Mouse (Mus musculus): ENCODE results near the gene 1700008O03Rik. TPM values are rescaled to one million over a fixed set of nuclear protein-coding genes. Genes with fewer than 3 reads are reported as not detected.
A peak's percentile ranks its signal among the peaks of the same experiment; 100 is the strongest.

1700008O03Rik gene
- polyA plus RNA-seq, 1 experiment from 2014 or later, result 0.34 TPM

GRCm38 (mm10) chr7:44375793-44376192, 9.8 kb downstream of the 1700008O03Rik start:
- ATAC-seq (ENCODE audit: insufficient number of reproducible peaks, insufficient read depth, low FRiP score, low read depth), result no peak

GRCm38 (mm10) chr7:44375207-44375606, 10.4 kb downstream of the 1700008O03Rik start:
- peak overlapping the region in 1 of 2 experiments; percentile 80; a peak in 1 of 4 replicates for H3K4me3 ChIP-seq (ENCODE audit: control insufficient read depth in 1 of 2, insufficient read depth in 1 of 2, low read depth in 1 of 2, low read length in 2 of 2)
- peaks cover under 1% of the 10 kb centered on the region; the same call in 1 of the 2 replicates for H3K9me3 ChIP-seq (ENCODE audit: control insufficient read depth, low read length)
- H3K9ac ChIP-seq (ENCODE audit: low read length), result no peak overlapping the region
- H3K4me1 ChIP-seq (ENCODE audit: control insufficient read depth in 2 of 2, insufficient read depth in 2 of 2, low read length in 2 of 2), result peaks cover 15 to 17% of the 10 kb centered on the region in 2 experiments
- no peak for ATAC-seq (ENCODE audit: insufficient number of reproducible peaks, insufficient read depth, low FRiP score, low read depth)
- H3K27ac ChIP-seq (replicated peaks in 1 of 2; ENCODE audit: control insufficient read depth in 1 of 2, insufficient read depth in 1 of 2, low read depth in 2 of 2, low read length in 2 of 2), result no peak overlapping the region
- 9% methylated on average over 10 of the region's 10 CpGs for WGBS
- no peaks in the 10 kb centered on the region for H3K36me3 ChIP-seq (ENCODE audit: control insufficient read depth, insufficient read depth, low read length)
- H3K27me3 ChIP-seq (ENCODE audit: control insufficient read depth, insufficient read depth, low read length), result no peaks in the 10 kb centered on the region
- H3K4me2 ChIP-seq (ENCODE audit: low read length), result peak overlapping the region; percentile 85

More at GRCm38 (mm10) chr7:44375793-44376192, 9.8 kb downstream of the 1700008O03Rik start:
- Histone ChIP-seq H3K36me3 (ENCODE audit: control insufficient read depth, insufficient read depth, low read length) (no peaks in the 10 kb centered on the region), H3K9me3 (ENCODE audit: control insufficient read depth, low read length) (peaks cover 4% of the 10 kb centered on the region; the same call in 1 of the 2 replicates), H3K9ac (ENCODE audit: low read length) (no peak overlapping the region), H3K27me3 (ENCODE audit: control insufficient read depth, insufficient read depth, low read length) (no peaks in the 10 kb centered on the region), H3K27ac (replicated peaks in 1 of 2; ENCODE audit: control insufficient read depth in 1 of 2, insufficient read depth in 1 of 2, low read depth in 2 of 2, low read length in 2 of 2) (no peak overlapping the region), H3K4me3 (ENCODE audit: control insufficient read depth in 1 of 2, insufficient read depth in 1 of 2, low read depth in 1 of 2, low read length in 2 of 2) (no peak overlapping the region), H3K4me2 (ENCODE audit: low read length) (no peak overlapping the region), H3K4me1 (ENCODE audit: control insufficient read depth in 2 of 2, insufficient read depth in 2 of 2, low read length in 2 of 2) (peaks cover 15 to 17% of the 10 kb centered on the region in 2 experiments)
- 62% methylated on average over 3 of the region's 3 CpGs for WGBS

GRCm38 (mm10) chr7:44374756-44375155, 10.9 kb downstream of the 1700008O03Rik start:
- H3K27me3 ChIP-seq (ENCODE audit: control insufficient read depth, insufficient read depth, low read length), result no peaks in the 10 kb centered on the region
- no peaks in the 10 kb centered on the region for H3K36me3 ChIP-seq (ENCODE audit: control insufficient read depth, insufficient read depth, low read length)
- H3K4me3 ChIP-seq (ENCODE audit: control insufficient read depth in 1 of 2, insufficient read depth in 1 of 2, low read depth in 1 of 2, low read length in 2 of 2), result peak overlapping the region; percentile 60 to 80
- H3K4me1 ChIP-seq (ENCODE audit: control insufficient read depth in 2 of 2, insufficient read depth in 2 of 2, low read length in 2 of 2), result peaks cover 15 to 17% of the 10 kb centered on the region in 2 experiments
- H3K4me2 ChIP-seq (ENCODE audit: low read length), result peak overlapping the region; percentile 85
- ATAC-seq (ENCODE audit: insufficient number of reproducible peaks, insufficient read depth, low FRiP score, low read depth), result no peak
- WGBS, result 8% methylated on average over 5 of the region's 5 CpGs
- no peak overlapping the region for H3K27ac ChIP-seq (replicated peaks in 1 of 2; ENCODE audit: control insufficient read depth in 1 of 2, insufficient read depth in 1 of 2, low read depth in 2 of 2, low read length in 2 of 2)
- no peaks in the 10 kb centered on the region for H3K9me3 ChIP-seq (ENCODE audit: control insufficient read depth, low read length)
- peak overlapping the region; percentile 71 for H3K9ac ChIP-seq (ENCODE audit: low read length)

GRCm38 (mm10) chr7:44373889-44374652, 11.5 kb downstream of the 1700008O03Rik start:
- Histone ChIP-seq H3K27ac (replicated peaks in 1 of 2; ENCODE audit: control insufficient read depth in 1 of 2, insufficient read depth in 1 of 2, low read depth in 2 of 2, low read length in 2 of 2) (peak overlapping the region; percentile 12 to 45; a peak in 2 of 4 replicates), H3K4me3 (ENCODE audit: control insufficient read depth in 1 of 2, insufficient read depth in 1 of 2, low read depth in 1 of 2, low read length in 2 of 2) (peak overlapping the region; percentile 60 to 80), H3K4me2 (ENCODE audit: low read length) (peak overlapping the region; percentile 85), H3K36me3 (ENCODE audit: control insufficient read depth, insufficient read depth, low read length) (no peaks in the 10 kb centered on the region), H3K9me3 (ENCODE audit: control insufficient read depth, low read length) (no peaks in the 10 kb centered on the region), H3K27me3 (ENCODE audit: control insufficient read depth, insufficient read depth, low read length) (no peaks in the 10 kb centered on the region), H3K9ac (ENCODE audit: low read length) (peak overlapping the region; percentile 71), H3K4me1 (ENCODE audit: control insufficient read depth in 2 of 2, insufficient read depth in 2 of 2, low read length in 2 of 2) (peaks cover 15 to 17% of the 10 kb centered on the region in 2 experiments)
- peak; percentile 79 for ATAC-seq (ENCODE audit: insufficient number of reproducible peaks, insufficient read depth, low FRiP score, low read depth)
- under 1% methylated on average over 19 of the region's 19 CpGs for WGBS

GRCm38 (mm10) chr7:44373460-44373859, 12.2 kb downstream of the 1700008O03Rik start:
- no peak for ATAC-seq (ENCODE audit: insufficient number of reproducible peaks, insufficient read depth, low FRiP score, low read depth)
- Histone ChIP-seq H3K4me3 (ENCODE audit: control insufficient read depth in 1 of 2, insufficient read depth in 1 of 2, low read depth in 1 of 2, low read length in 2 of 2) (peak overlapping the region; percentile 54 to 60), H3K4me2 (ENCODE audit: low read length) (peak overlapping the region; percentile 85), H3K9ac (ENCODE audit: low read length) (peak overlapping the region; percentile 71), H3K27me3 (ENCODE audit: control insufficient read depth, insufficient read depth, low read length) (no peaks in the 10 kb centered on the region), H3K9me3 (ENCODE audit: control insufficient read depth, low read length) (no peaks in the 10 kb centered on the region), H3K27ac (replicated peaks in 1 of 2; ENCODE audit: control insufficient read depth in 1 of 2, insufficient read depth in 1 of 2, low read depth in 2 of 2, low read length in 2 of 2) (peak overlapping the region in 1 of 2 experiments; percentile 12; a peak in 1 of 4 replicates), H3K36me3 (ENCODE audit: control insufficient read depth, insufficient read depth, low read length) (no peaks in the 10 kb centered on the region), H3K4me1 (ENCODE audit: control insufficient read depth in 2 of 2, insufficient read depth in 2 of 2, low read length in 2 of 2) (peaks cover 13 to 15% of the 10 kb centered on the region in 2 experiments)
- 11% methylated on average over 7 of the region's 7 CpGs for WGBS

GRCm38 (mm10) chr7:44372678-44373077, 12.9 kb downstream of the 1700008O03Rik start:
- 83% methylated on average over 8 of the region's 8 CpGs for WGBS
- peaks cover 10% of the 10 kb centered on the region in 2 experiments; a peak in 2 of 4 replicates for H3K4me1 ChIP-seq (ENCODE audit: control insufficient read depth in 2 of 2, insufficient read depth in 2 of 2, low read length in 2 of 2)
- no peak overlapping the region for H3K4me2 ChIP-seq (ENCODE audit: low read length)
- no peaks in the 10 kb centered on the region for H3K27me3 ChIP-seq (ENCODE audit: control insufficient read depth, insufficient read depth, low read length)
- no peak overlapping the region for H3K9ac ChIP-seq (ENCODE audit: low read length)
- H3K9me3 ChIP-seq (ENCODE audit: control insufficient read depth, low read length), result no peaks in the 10 kb centered on the region
- ATAC-seq (ENCODE audit: insufficient number of reproducible peaks, insufficient read depth, low FRiP score, low read depth), result no peak
- H3K36me3 ChIP-seq (ENCODE audit: control insufficient read depth, insufficient read depth, low read length), result no peaks in the 10 kb centered on the region
- H3K4me3 ChIP-seq (ENCODE audit: control insufficient read depth in 1 of 2, insufficient read depth in 1 of 2, low read depth in 1 of 2, low read length in 2 of 2), result no peak overlapping the region
- H3K27ac ChIP-seq (replicated peaks in 1 of 2; ENCODE audit: control insufficient read depth in 1 of 2, insufficient read depth in 1 of 2, low read depth in 2 of 2, low read length in 2 of 2), result no peak overlapping the region

GRCm38 (mm10) chr7:44360792-44361301, 24.8 kb downstream of the 1700008O03Rik start:
- no peak overlapping the region for H3K27ac ChIP-seq (replicated peaks in 1 of 2; ENCODE audit: control insufficient read depth in 1 of 2, insufficient read depth in 1 of 2, low read depth in 2 of 2, low read length in 2 of 2)
- no peaks in the 10 kb centered on the region for H3K36me3 ChIP-seq (ENCODE audit: control insufficient read depth, insufficient read depth, low read length)
- ATAC-seq (ENCODE audit: insufficient number of reproducible peaks, insufficient read depth, low FRiP score, low read depth), result no peak
- H3K9me3 ChIP-seq (ENCODE audit: control insufficient read depth, low read length), result no peaks in the 10 kb centered on the region
- peaks cover 53% of the 10 kb centered on the region for H3K27me3 ChIP-seq (ENCODE audit: control insufficient read depth, insufficient read depth, low read length)
- 12% methylated on average over 21 of the region's 21 CpGs for WGBS
- H3K4me2 ChIP-seq (ENCODE audit: low read length), result peak overlapping the region; percentile 93
- peaks cover 27 to 31% of the 10 kb centered on the region in 2 experiments for H3K4me1 ChIP-seq (ENCODE audit: control insufficient read depth in 2 of 2, insufficient read depth in 2 of 2, low read length in 2 of 2)
- H3K9ac ChIP-seq (ENCODE audit: low read length), result no peak overlapping the region
- peak overlapping the region; percentile 50 to 58; a peak in 2 of 4 replicates for H3K4me3 ChIP-seq (ENCODE audit: control insufficient read depth in 1 of 2, insufficient read depth in 1 of 2, low read depth in 1 of 2, low read length in 2 of 2)

Data from heart, embryonic 14.5 days (tissue).